Mouse (Mus musculus): ENCODE data around the gene Rtn1.

The Rtn1 gene

GRCm38 (mm10) chr12:72232826-72233790 is 175.7 kb downstream of the Rtn1 start:
- Histone ChIP-seq H3K4me3 (replicated peaks; ENCODE audit: low read length) (no peak overlapping the region), H3K4me1 (replicated peaks; ENCODE audit: low read depth, low read length) (peaks cover 16% of the 10 kb centered on the region), H3K27me3 (ENCODE audit: insufficient read depth, low read length) (peaks cover 21% of the 10 kb centered on the region), H3K9me3 (ENCODE audit: low read length) (no peaks in the 10 kb centered on the region), H3K36me3 (ENCODE audit: insufficient read depth, low read length) (no peaks in the 10 kb centered on the region)
- TF ChIP-seq CTCF (conservative IDR thresholded peaks at IDR 0.05; ENCODE audit: low read length) (no peak), NANOG (IDR thresholded peaks at IDR 0.05; ENCODE audit: borderline replicate concordance, low read length) (no peak), POU5F1 (IDR thresholded peaks at IDR 0.05; ENCODE audit: borderline replicate concordance, low read length) (no peak)

GRCm38 (mm10) chr12:72232176-72232575 is 176.7 kb downstream of the Rtn1 start:
- TF ChIP-seq POU5F1 (IDR thresholded peaks at IDR 0.05; ENCODE audit: borderline replicate concordance, low read length), result no peak
- no peak for TF ChIP-seq NANOG (IDR thresholded peaks at IDR 0.05; ENCODE audit: borderline replicate concordance, low read length)
- TF ChIP-seq CTCF (conservative IDR thresholded peaks at IDR 0.05; ENCODE audit: low read length), result no peak
- Histone ChIP-seq H3K9me3 (ENCODE audit: low read length) (no peaks in the 10 kb centered on the region), H3K4me3 (replicated peaks; ENCODE audit: low read length) (no peak overlapping the region), H3K36me3 (ENCODE audit: insufficient read depth, low read length) (no peaks in the 10 kb centered on the region), H3K4me1 (replicated peaks; ENCODE audit: low read depth, low read length) (peaks cover 16% of the 10 kb centered on the region), H3K27me3 (ENCODE audit: insufficient read depth, low read length) (peaks cover 11% of the 10 kb centered on the region)

GRCm38 (mm10) chr12:72229451-72230196 is 179.2 kb downstream of the Rtn1 start:
- H3K4me3 ChIP-seq (replicated peaks; ENCODE audit: low read length), result no peak overlapping the region
- 0 out of 2 replicates have a peak, but pooled peaks cover 4% of the 10 kb centered on the region for H3K4me1 ChIP-seq (replicated peaks; ENCODE audit: low read depth, low read length)
- 0 out of 2 replicates have a peak, but pooled peaks cover 2% of the 10 kb centered on the region for H3K27me3 ChIP-seq (ENCODE audit: insufficient read depth, low read length)
- no peaks in the 10 kb centered on the region for H3K36me3 ChIP-seq (ENCODE audit: insufficient read depth, low read length)
- H3K9me3 ChIP-seq (ENCODE audit: low read length), result no peaks in the 10 kb centered on the region
- TF ChIP-seq POU5F1 (IDR thresholded peaks at IDR 0.05; ENCODE audit: borderline replicate concordance, low read length), result no peak

- H3K4me1 ChIP-seq (replicated peaks; ENCODE audit: low read depth, low read length), result peaks cover 6% of the 10 kb centered on the region; the same call in 1 of the 2 replicates
- H3K4me3 ChIP-seq (replicated peaks; ENCODE audit: low read length), result no peak overlapping the region
- TF ChIP-seq CTCF (conservative IDR thresholded peaks at IDR 0.05; ENCODE audit: low read length), result no peak
- no peak for TF ChIP-seq POU5F1 (IDR thresholded peaks at IDR 0.05; ENCODE audit: borderline replicate concordance, low read length)
- no peak for TF ChIP-seq NANOG (IDR thresholded peaks at IDR 0.05; ENCODE audit: borderline replicate concordance, low read length)
- H3K9me3 ChIP-seq (ENCODE audit: low read length), result no peaks in the 10 kb centered on the region
- peaks cover 12% of the 10 kb centered on the region; the same call in 1 of the 2 replicates for H3K27me3 ChIP-seq (ENCODE audit: insufficient read depth, low read length)
- no peaks in the 10 kb centered on the region for H3K36me3 ChIP-seq (ENCODE audit: insufficient read depth, low read length)
Observed at GRCm38 (mm10) chr12:72227731-72228130, 181.1 kb downstream of the Rtn1 start.

GRCm38 (mm10) chr12:72225371-72225770 is 183.5 kb downstream of the Rtn1 start:
- H3K9me3 ChIP-seq (ENCODE audit: low read length), result no peaks in the 10 kb centered on the region
- no peak for TF ChIP-seq CTCF (conservative IDR thresholded peaks at IDR 0.05; ENCODE audit: low read length)
- TF ChIP-seq POU5F1 (IDR thresholded peaks at IDR 0.05; ENCODE audit: borderline replicate concordance, low read length), result no peak
- TF ChIP-seq NANOG (IDR thresholded peaks at IDR 0.05; ENCODE audit: borderline replicate concordance, low read length), result no peak
- peaks cover 6% of the 10 kb centered on the region; the same call in 1 of the 2 replicates for H3K4me1 ChIP-seq (replicated peaks; ENCODE audit: low read depth, low read length)
- peaks cover 12% of the 10 kb centered on the region; the same call in 1 of the 2 replicates for H3K27me3 ChIP-seq (ENCODE audit: insufficient read depth, low read length)
- no peak overlapping the region for H3K4me3 ChIP-seq (replicated peaks; ENCODE audit: low read length)
- no peaks in the 10 kb centered on the region for H3K36me3 ChIP-seq (ENCODE audit: insufficient read depth, low read length)

- Histone ChIP-seq H3K9me3 (ENCODE audit: low read length) (no peaks in the 10 kb centered on the region), H3K36me3 (ENCODE audit: insufficient read depth, low read length) (no peaks in the 10 kb centered on the region), H3K27me3 (ENCODE audit: insufficient read depth, low read length) (peaks cover 12% of the 10 kb centered on the region; the same call in 1 of the 2 replicates), H3K4me3 (replicated peaks; ENCODE audit: low read length) (peak overlapping the region; percentile 56), H3K4me1 (replicated peaks; ENCODE audit: low read depth, low read length) (peaks cover 6% of the 10 kb centered on the region; the same call in 1 of the 2 replicates)
- TF ChIP-seq POU5F1 (IDR thresholded peaks at IDR 0.05; ENCODE audit: borderline replicate concordance, low read length) (no peak), NANOG (IDR thresholded peaks at IDR 0.05; ENCODE audit: borderline replicate concordance, low read length) (no peak), CTCF (conservative IDR thresholded peaks at IDR 0.05; ENCODE audit: low read length) (no peak)
Observed at GRCm38 (mm10) chr12:72223557-72224102, 185.2 kb downstream of the Rtn1 start.

- TF ChIP-seq CTCF (conservative IDR thresholded peaks at IDR 0.05; ENCODE audit: low read length), result no peak
- TF ChIP-seq NANOG (IDR thresholded peaks at IDR 0.05; ENCODE audit: borderline replicate concordance, low read length), result no peak
- TF ChIP-seq POU5F1 (IDR thresholded peaks at IDR 0.05; ENCODE audit: borderline replicate concordance, low read length), result no peak
- H3K4me3 ChIP-seq (replicated peaks; ENCODE audit: low read length), result no peak overlapping the region
- H3K9me3 ChIP-seq (ENCODE audit: low read length), result no peaks in the 10 kb centered on the region
- H3K27me3 ChIP-seq (ENCODE audit: insufficient read depth, low read length), result no peaks in the 10 kb centered on the region
- no peaks in the 10 kb centered on the region for H3K36me3 ChIP-seq (ENCODE audit: insufficient read depth, low read length)
- H3K4me1 ChIP-seq (replicated peaks; ENCODE audit: low read depth, low read length), result no peaks in the 10 kb centered on the region
Observed at GRCm38 (mm10) chr12:72213554-72213953, 195.3 kb downstream of the Rtn1 start.

GRCm38 (mm10) chr12:72200828-72201227 is 208.0 kb downstream of the Rtn1 start:
- Histone ChIP-seq H3K27me3 (ENCODE audit: insufficient read depth, low read length) (no peaks in the 10 kb centered on the region), H3K9me3 (ENCODE audit: low read length) (no peaks in the 10 kb centered on the region), H3K4me3 (replicated peaks; ENCODE audit: low read length) (no peak overlapping the region), H3K4me1 (replicated peaks; ENCODE audit: low read depth, low read length) (peaks cover 5% of the 10 kb centered on the region), H3K36me3 (ENCODE audit: insufficient read depth, low read length) (no peaks in the 10 kb centered on the region)
- TF ChIP-seq NANOG (IDR thresholded peaks at IDR 0.05; ENCODE audit: borderline replicate concordance, low read length) (no peak), POU5F1 (IDR thresholded peaks at IDR 0.05; ENCODE audit: borderline replicate concordance, low read length) (no peak), CTCF (conservative IDR thresholded peaks at IDR 0.05; ENCODE audit: low read length) (no peak)

Data from E14TG2a.4 (cell line).